Mouse (Mus musculus) lung, postnatal 10 days (tissue): Measurements from ENCODE around the gene Tsc22d1.

Experiments used
- DNase-seq: peaks from one replicate; pipeline ENCODE4 v3.0.0; 2021

The Tsc22d1 gene

GRCm38 (mm10) chr14:76414862-76415780 lies at the start of gene Tsc22d1:
Tsc22d1 (plus strand) TSS chr14:76414961.
- DNase-seq = peak; percentile 45

DNA sequence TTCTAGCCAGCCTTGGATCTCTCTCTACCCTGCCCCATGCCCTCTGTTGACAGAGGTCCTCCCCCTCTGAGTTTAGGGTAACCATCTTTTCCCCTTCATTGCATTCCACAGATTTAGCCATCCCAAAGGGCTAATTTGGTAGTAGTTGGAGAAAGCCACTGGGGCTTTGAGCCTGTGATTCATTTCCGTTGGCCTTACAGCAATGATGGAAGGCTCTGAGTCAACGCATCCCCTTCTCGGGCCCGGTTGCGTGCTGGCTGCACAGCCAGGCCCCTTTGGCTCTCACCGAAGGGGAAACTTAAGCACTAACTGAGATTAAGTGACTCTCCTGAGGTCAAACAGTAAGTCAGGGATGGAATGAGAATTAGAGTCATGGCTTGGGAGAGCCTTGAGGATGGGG lies 41.1 kb upstream of the Tsc22d1 start:
- no peak for DNase-seq

DNA sequence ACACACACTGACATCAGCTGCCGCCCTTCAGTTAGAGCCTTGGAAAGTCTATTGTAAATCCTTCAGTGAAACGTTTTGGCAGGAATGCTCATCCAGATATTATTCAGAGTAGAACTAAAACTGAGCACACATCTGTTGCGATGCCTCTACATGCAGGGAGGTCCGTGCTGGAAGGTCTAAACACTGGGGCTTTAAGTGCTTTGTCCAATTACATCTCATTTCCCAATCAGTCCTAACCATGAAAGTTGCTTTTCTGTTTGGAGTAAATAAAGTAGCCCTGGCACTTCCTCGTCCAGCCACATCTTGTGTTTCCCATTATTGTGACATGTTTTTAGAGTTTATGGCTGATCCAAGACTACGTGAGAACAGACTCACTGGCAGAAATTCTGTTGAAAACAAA lies 40.2 kb upstream of the Tsc22d1 start:
- DNase-seq = no peak

- DNase-seq = no peak
Observed at GRCm38 (mm10) chr14:76376561-76376960, 38.2 kb upstream of the Tsc22d1 start.

DNA sequence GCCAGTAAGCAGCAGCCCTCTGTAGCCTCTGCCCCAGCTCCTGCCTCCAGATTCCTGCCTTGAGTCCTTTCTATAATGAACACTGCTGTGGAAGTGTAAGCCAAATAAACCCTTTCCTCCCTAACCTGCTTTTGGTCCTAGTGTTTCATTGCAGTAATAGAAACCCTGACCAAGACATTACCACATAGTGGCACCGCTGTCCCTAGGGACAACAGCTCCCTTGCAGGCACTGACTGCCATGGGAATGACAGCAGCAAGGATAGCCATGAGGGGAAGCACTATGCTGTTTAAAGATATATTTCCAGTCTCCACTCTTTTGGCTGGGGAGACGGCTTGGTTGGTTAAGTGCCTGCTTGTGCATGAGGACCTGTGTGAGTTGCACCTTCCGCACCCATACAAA lies 35.4 kb upstream of the Tsc22d1 start:
- DNase-seq = no peak

- DNase-seq = no peak
Observed at GRCm38 (mm10) chr14:76388025-76388424, 26.7 kb upstream of the Tsc22d1 start.

- DNase-seq = peak; percentile 8
Observed at GRCm38 (mm10) chr14:76398251-76398650, 16.5 kb upstream of the Tsc22d1 start.

GRCm38 (mm10) chr14:76402574-76402973 lies 12.2 kb upstream of the Tsc22d1 start:
- no peak for DNase-seq

DNA sequence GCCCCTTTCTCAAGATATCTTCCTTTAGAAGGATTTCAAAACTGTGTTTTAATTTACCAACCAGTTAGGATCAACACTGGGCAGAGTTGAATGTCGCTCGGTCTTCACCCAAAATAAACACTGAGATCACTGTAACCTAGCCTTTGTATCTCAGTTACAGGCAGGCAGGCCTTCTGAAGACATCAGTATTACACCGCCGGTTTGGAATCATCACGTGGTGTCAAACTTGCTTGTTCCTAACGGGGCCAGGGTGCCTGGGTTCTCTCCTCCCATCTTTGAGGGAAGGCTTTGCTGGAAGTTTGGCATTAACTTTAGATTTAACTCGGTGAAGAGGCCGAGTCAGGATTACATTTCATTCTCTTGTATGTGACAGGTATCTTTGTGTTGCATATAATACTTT lies 5.7 kb upstream of the Tsc22d1 start:
- DNase-seq = no peak

GRCm38 (mm10) chr14:76413773-76414121 lies 1.0 kb upstream of the Tsc22d1 start:
- DNase-seq = no peak

DNA sequence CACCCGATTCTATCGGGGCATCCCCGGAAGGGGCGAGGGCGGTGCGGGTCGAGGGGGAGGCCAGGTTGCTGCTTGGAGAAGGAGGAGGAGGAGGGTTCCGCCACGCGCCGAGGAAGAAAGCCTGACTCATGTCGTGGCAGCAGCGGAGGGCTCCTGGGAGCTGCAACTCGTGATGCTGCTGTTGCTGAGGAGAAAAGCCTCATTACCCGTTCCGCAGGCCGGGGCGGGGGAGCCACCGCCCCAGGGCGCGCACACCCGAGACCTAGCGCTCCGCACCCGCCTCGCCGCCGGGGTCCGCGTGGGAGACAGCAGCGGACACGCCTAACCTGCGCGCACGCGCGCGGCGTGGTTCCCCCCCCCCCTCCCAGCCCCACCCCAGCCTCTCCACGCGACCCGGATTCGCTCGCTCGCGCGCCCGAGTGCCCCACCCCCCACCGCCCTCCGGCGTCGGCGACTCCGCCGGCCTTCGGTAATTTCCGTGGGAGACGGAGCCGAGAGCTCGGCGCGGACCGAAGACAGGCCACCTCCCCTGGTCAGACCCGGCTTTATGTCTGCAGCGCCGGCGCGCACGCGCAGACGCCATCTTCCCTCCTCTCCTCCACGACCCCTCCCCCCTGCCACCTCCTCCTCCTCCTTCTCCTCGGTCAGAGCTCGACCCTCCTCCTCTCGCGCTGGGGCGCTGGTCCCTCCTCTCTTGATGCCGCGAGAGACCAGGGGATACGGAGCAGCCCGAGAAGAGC lies 469 bp upstream of the Tsc22d1 start:
- peak; percentile 99 for DNase-seq

GRCm38 (mm10) chr14:76415781-76416301 lies 1.1 kb downstream of the Tsc22d1 start:
- DNase-seq = peak; percentile 60

DNA sequence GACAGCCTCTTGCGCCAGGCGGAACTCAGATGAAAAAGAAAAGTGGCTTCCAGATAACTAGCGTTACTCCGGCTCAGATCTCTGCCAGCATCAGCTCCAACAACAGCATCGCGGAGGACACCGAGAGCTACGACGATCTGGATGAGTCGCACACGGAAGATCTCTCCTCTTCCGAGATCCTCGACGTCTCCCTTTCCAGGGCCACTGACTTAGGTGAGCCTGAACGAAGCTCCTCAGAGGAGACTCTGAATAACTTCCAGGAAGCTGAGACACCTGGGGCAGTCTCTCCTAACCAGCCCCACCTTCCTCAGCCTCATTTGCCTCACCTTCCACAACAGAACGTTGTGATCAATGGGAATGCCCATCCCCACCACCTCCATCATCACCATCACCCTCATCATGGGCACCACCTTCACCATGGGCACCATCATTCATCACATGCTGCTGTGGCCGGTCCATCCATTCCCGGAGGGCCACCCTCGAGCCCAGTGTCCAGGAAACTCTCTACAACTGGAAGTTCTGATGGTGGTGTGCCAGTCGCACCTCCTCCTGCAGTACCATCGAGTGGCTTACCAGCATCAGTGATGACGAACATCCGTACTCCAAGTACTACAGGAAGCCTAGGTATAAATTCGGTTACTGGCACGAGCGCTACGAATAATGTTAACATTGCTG lies 1.7 kb downstream of the Tsc22d1 start:
- DNase-seq = no peak

DNA sequence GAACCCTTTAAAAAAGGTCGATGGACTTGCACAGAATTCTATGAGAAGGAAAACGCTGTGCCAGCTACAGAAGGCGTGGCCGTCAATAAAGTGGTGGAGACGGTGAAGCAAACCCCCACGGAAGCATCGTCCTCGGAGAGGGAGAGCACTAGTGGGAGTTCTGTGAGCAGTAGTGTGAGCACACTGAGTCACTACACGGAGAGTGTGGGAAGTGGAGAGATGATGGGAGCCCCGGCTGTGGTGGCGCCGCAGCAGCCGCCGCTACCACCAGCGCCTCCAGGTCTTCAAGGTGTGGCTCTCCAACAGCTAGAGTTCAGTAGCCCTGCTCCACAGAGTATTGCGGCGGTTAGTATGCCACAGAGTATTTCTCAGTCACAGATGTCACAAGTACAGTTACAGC lies 2.6 kb downstream of the Tsc22d1 start:
- no peak for DNase-seq

DNA sequence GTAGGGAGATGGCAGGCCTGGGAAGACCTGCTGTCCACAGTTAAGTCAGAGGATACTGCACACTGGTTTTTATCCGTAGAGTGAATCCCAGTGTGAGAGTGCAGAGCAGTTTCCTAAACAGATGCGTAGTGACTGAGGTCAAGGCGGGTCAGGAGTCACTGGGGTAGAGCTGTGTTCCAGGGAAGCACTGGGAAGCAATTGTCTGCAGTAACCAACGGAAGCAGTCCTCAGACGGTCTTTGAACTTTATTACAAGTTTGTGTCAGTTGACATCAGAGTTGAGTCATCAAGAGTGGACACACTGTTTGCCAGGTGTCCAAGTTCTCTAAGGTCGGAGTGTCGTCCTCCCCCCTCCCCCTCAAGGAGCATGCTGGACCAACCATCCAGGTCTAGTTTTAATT lies 6.0 kb downstream of the Tsc22d1 start:
- no peak for DNase-seq

- no peak for DNase-seq
Observed at GRCm38 (mm10) chr14:76421162-76421561, 6.4 kb downstream of the Tsc22d1 start.

DNA sequence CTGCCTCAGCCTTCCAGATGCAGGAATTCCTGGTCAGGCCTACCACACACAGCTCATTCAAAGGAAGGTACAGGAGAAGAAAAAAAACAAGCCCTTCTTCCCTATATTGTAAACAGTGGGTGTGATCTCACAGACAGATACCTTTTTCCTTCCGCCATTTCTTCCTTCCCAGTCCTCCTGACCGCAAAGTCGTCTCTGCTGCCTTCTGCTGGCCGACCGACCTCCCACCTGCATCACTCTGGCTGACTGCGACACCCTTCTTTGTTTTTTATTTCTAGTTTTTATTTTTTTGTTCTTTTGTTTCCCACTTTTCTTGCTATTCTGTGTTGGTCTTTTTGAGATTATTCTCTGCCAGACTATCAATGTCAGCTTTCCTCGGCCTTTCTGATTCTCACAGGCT lies 10.7 kb downstream of the Tsc22d1 start:
- DNase-seq = no peak

- no peak for DNase-seq
Observed at GRCm38 (mm10) chr14:76425986-76426530, 11.3 kb downstream of the Tsc22d1 start.

GRCm38 (mm10) chr14:76428855-76429254 lies 14.1 kb downstream of the Tsc22d1 start:
- DNase-seq = no peak

DNA sequence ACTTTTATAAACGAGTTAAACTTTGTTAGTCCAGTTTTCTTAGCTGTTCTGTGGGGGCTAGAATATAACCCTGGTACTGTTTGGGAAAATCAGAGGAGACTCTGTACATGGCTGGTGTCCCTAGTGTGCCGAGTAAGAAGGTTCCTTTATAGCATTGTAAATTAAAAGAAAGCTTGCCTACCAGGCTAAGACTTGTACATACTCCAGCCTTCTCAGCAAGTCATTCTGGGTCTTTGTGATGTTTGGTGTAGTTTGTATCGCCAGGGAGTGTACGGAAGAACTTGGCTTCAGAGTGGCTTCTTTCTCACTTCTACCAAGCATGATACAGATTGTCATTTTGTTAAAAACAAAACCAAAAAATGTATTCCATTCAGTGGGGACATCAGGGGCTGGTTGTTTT lies 17.2 kb downstream of the Tsc22d1 start:
- DNase-seq = no peak

DNA sequence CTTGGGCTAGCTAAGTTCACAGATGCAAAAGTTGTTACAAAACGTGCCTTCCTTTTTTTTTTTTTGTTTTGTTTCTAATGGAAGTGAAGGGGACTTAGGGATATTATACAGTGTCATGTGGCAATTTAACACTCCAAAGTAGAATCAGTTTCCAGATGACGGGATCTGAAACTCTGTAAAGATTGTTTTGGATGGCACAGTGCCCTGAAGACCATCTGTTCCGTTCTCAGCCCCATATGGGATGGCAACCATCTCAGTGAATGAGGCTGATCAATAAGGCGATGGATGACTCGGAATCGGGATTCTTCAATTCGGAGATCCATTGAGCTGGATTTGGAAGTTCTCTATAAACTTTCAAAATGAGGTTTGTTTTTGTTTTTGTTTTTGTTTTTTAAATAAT lies 17.6 kb downstream of the Tsc22d1 start:
- DNase-seq = no peak

DNA sequence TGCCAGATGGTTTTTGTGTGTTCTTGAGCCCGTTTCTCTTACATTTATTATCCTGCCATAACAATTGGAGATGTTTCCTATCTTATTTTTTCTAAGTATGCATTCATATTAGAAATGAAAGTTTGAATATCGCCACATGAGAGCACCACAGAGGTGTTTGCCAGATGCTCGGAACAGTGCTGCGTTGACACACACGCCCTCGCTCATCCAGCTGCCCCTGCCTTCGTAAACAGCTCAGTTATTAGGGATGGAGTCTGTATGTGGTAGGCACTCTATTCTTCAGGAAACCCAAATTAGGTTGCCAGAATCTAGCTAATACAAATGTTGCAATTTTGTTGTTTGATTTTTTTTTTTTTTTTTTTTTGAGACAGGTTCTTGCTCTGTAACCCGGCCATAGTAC lies 18.1 kb downstream of the Tsc22d1 start:
- no peak for DNase-seq

GRCm38 (mm10) chr14:76442160-76442559 lies 27.4 kb downstream of the Tsc22d1 start:
- DNase-seq = no peak
